Mouse (Mus musculus) ovary, adult 18-20 months (tissue): ENCODE measurements at regions not wholly inside any gene's neighbourhood (a gene's known extent, or its start where the extent isn't known, plus 50 kb on each side); places are given as distances from the start of the nearest gene placed in this dataset.

Experiments
- DNase-seq: peaks from one replicate; pipeline ENCODE4 v3.0.0; 2022; ENCODE audit warnings: low spot score, mixed read lengths

DNA sequence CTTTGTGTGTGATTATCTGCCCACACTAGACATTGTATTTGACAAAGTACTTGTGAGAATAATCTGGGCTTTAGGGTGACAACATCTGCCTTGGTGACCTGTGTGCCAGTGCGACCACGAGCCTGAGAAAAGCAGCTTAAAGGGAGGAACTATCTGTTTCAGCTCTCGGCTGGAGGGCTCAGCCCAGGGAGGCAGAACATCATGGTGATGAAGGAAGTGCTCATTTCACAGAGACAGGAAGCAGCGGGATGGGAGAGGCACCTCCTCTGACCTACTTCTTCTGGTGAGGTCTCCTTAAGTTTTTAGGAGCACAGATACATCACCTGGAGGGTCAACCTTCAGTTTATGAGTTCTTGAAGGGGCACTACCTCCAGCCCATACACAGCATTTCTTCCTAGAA lies 89.8 kb downstream of the Kif26a start:
- DNase-seq = no peak

DNA sequence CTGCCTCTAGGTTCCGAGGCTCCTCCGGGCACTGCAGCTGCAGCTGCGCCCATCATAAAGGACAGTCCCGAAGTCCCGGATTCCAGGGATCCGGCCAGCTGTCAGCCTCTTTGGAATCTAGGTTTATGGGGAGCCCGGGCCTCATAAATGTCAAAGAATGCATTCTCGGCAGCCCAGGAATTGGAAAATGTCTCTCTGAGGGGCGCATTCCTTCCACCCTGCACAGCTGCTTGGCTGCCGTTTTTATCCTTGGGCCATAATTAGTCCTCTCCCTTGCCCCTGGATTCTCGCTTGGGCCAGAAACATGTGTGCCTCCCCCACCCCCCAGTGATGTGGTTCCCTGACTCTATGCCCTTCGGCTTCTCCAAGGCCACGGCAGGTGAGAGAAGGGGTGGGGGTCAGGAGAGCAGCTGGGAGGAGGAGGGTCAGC lies 91.1 kb downstream of the Kif26a start:
- DNase-seq = no peak

DNA sequence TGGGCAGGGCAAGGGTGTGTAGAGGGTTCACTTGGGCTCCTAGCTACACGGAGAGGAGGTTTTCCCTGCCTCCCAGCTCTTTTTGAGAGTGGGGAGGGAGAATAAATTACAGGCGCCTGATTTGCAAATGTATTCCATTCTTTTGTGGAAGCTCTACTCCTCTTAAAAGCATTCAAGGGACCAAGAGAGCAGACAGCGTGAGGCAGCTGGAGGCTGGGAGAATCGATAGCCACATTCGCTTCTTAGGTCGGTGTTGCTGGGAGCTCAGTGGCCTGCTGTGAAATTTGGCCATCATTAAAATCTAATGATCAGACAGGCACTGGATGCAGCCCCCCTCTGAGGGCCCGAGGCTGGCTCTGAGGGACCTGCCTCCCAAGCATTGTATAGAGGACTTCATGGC lies 92.8 kb downstream of the Kif26a start:
- DNase-seq = no peak

DNA sequence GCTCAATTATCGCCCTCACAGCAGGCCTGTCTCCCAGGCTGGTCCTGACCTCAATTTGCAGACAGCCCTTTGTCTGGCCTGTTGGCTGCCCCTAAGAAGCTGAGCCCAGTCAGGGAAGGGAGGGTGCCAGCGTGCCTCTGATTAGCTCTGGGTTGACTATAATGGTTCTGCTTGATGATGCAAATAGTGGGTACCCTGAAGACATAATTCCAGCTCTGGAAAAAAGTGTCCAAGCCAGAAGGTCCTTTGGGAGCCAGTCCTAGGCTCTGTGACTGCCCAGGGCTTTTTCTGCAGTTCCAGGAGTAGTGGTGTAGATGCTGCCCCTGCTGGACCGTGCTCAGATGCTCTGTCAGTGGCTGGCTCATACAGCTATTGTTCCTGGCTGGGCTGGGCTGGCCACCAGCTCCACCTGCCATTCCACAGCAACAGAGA lies 95.7 kb downstream of the Kif26a start:
- DNase-seq = no peak

DNA sequence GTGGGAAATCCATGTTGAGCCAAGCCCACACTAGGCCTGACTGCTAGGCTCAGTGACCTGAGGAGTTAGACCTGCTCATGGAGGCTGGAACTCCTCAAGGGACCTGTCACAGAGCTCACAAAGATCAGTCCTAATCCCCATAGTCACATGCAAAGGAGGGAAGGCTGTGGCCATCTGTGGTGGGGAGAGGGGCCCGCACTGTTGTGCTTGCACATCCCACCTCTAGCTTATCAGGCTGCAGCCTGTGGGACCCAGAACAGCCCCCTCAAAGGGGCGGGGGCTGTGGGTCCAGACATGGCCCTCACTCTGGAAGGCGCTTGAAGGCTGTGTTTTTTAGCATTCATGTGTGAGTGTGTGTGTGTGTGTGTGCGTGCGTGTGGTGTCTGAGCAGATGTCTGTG lies 97.2 kb downstream of the Kif26a start:
- DNase-seq = no peak

DNA sequence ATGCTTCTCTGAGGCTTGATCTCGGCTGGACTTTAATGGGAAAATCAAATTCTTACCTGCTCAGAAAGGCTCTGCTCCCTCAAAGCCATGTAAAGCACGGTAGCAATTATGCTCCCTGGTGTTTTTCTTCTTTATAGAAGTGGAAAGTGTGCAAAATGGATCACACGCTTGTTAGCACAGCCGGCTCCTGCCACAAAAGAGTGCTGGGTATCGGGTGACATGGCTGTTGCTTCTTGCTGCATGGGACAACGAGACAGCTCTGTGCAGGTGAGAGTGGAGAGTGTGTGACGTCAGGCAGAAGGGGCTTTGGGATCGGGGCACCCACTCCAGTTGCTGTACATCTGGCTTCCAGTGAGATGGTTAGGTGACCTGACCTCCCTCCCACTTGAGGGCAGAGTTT lies 104.9 kb downstream of the Kif26a start:
- DNase-seq = no peak

DNA sequence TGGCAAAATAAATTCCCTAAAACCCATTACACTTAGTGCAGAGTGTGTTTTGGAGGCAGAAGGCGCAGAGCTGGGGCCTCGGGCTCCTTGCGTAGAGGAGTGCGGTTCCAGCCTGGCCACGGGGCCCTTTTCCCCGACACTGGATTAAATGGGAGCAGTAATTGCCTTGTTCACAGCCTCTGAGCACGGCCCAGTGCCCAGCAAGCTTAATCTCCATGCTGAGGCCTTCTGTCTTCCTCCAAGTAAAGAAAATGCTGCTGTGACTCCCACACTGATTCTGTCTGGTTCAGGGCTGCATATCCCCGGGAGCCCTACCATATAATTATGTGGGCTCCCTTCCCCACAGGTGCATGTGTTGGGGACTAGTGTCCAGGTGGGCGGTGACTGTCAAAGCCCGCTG lies 107.5 kb downstream of the Kif26a start:
- no peak for DNase-seq

DNA sequence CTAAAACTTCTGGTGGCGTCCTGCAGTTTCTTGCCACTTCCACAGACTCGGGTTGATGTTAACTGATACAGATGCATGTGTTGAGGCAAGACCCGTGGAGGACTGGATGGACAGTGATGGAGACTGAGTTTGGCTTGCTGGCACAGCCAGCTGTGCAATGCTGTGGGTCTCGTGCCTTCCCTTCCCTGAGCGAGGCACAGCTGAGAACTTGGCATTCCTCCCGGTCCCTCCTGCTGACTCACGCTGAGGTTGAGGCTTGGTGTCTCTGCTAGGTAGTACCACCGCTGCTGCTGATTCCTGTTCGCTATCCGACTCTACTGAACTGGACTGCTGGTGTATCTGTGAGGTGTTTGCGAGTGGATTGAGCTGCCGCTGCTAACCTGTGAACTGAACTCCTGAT lies 109.2 kb downstream of the Kif26a start:
- DNase-seq = no peak

DNA sequence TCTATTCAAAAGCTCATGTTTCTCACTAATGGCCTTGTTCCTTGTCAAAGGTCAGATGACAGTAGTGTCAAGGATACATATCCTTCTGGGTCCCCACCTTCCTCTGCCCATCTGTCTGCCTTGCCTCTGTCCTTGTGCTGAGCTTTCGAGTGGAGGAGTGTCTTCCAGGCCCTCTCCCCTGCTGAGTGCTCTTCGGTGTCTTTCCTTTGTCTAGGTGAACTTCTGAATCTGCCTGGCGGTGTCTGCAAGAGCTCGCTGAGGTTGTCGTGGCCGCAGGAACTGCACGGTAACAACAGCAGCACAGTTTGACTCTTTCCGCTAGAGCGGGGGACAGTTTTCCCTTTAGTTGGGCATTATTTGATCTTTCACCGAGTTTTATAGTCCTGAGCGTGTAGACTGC lies 111.7 kb downstream of the Kif26a start:
- no peak for DNase-seq

DNA sequence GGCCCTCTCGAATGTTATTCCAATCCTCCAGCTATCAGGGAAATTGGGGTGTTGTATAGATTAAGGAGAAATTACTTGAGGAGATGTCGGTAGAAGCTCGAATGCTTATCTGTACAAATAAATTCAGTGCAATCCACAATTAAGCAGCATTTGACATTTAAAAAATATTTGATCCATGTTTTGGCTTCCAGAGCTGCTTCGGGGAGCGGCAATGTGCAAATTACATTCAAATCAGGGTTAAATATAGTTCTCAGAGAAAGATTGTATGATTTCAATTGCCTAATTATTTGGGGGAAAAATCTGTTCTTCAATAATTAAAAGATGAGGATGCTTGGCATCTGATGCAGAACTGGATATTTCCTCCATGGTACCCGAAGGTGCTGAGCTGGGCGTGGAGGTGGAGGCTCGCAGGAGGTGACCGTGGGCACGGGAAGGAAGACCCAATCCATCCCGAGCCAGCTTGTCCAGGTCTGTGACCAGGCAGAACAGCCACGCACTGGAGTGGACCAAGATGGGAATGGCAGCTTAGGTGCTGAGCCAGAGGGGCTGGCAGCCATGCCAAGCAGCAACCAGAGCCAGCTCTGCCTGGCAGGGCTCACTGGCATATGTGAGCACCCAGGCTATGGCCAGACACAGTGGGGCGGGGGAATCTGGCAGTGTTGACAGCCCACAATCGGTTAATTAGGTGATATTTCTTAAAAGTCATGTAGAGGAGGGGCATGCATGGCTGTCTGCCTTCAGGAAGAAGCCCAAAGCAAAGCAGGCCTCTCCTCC lies 117.5 kb downstream of the Kif26a start:
- no peak for DNase-seq

DNA sequence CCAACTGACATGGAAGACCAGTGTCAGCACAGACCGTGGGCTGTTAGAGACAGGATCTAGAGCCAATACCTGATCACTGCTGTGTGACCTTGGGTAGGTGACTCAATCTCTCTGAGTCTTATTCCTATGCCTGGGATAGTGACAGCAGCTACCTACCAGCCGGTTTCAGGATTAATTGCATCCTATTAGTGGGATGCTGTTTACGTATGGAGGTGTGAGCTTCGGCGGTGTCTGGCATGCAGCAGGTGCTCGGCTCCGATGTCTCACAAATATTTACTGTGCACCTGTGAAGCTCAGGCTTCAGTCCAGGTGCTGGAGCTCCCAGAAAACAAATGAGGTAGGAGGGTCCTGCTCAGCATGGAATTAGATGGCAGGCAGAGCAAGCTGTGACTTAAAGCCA lies 118.2 kb downstream of the Kif26a start:
- no peak for DNase-seq

DNA sequence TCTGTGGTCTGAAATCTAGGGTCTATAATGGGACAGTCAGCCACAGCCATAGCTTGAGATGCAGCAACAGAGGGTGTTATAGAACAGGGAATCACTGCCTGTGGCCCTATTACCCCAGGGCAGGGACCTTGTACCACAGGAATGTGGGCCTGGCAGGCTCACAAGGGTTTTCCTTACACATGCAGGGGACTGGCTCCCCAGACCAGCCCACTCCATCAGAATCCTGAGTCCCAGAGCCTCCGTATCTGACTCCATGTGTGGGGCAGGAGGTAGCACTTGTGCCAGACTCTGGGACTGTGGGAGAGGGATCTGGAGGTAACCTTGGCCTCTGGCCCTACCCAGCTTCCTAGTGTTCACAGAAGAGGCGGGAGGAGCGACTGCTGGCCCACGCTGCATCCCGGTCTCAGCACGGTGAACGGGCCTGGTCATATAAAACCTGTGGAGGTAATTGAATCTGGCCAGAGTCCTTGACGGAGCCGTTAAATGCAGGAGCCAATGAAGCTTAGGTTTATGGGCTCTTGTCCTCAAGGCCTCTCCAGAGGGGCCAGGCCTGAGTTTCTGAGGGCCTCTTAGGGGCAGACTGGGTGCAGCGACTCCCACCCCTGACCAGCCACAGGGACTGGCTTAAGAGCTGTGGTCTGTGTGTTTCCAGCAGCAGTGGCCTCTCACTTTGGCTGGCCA lies 119.4 kb downstream of the Kif26a start:
- DNase-seq = no peak

DNA sequence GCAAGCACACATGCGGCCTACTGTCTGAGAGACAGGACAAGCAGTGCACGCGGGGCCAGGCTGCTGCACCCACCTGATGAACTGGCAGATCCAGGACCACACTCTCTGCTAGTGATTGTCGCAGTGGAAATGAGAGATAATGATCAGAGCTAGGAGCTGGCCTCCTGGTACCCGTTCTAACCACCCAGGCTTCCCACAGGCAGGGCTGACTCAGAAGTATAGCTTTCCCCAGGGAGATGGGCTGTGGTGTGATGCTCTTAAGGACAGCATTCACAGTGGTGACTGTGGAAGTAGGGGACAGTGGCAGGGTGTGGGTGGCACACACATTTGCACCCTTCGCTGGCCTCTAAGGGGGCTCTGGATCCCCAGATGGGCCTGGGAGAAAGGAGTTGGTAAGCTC lies 128.0 kb downstream of the Kif26a start:
- DNase-seq = no peak

DNA sequence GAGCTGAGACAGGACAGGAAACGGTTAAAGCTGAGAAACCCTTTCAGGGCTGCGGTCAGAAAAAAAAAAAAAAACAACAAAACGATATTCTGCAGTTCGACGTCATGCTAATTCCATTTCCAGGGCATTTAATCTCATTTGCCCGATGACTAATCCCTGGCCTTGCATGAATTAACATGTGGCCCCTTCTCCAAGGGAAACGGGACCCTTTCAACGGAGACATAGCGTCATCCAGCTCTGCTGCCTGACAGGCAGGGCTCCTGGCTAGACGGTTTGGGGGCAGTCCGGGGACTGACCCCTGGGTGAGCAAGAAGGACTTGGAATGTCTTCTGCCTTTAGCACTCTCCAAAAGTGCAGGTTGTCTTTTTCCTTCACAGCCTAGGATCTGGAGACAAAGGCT lies 128.7 kb downstream of the Kif26a start:
- DNase-seq = no peak

DNA sequence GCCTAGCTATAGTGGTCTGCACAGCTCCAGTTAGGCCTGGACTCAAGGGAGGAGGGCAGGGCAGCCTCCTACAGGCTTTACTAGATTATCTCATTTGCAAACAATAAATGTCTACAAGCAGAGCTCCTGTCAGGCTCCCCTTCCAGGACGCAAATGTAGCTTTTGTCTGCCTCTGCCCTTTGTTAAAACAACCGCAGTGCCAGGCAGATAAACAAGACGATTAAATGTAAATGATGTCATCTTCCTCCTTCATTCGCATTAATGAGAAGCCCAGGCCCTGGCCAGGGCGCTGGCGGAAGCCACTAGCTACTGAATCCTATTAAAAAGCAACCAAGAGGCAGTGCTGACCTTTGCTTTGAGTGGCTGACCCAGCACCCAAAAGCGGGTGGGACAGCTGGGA lies 130.6 kb downstream of the Kif26a start:
- DNase-seq = no peak

DNA sequence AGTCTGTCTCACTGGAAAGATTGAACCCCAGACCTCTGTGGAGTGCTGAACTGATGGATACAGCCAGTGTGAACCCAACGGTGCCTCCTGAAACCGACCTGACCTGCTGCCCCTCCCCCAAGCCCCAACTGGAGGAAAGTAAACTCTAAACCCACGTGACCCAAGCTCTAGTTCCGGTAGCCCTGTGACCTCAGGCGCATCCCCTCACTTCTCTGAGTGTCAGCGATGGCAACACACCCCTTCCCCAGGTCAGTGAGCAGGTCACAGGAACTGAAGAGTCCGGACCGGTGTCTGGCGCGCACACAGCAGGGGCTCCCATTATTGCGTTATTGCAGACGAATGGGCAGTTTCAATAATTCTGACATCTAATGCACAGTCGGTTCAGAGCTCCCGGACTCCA lies 131.5 kb downstream of the Kif26a start:
- no peak for DNase-seq

DNA sequence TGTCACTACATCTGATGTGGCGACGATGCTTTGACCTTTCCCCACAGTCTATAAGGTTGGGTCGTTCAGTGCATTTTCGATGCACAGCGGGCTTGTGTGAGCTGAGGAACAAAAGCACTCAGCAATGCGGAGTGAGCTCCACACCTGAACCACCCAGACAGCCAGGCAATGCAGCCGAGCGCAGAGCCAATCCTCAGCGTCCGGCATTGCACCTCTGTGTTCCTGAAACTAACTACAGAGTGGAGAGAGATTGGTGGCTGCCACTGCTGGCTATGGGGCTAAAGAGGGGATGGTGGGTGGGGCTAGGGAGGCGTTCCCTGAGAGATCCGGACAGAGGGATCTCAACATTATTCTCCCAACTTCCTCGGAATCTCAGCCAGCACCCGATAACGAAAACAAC lies 139.1 kb downstream of the Kif26a start:
- DNase-seq = no peak

DNA sequence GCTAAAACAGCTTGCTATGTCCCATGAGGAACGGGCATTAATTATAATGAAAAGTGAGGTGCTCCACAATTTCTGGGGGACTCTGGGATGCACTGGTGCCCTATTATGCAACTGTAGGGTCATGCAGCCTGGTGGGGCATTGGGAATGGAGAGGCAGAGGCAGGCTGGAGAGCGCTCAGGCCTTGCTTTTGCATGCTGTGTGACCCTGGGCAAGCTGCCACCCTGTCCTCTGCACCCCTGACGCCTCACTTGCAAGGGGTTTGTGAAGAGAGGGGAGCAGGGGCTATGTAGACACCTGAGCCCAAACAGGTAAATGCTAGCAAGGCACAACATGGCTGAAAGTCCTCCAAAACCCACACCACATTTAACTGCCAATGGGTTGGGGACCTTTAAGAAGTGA lies 142.8 kb downstream of the Kif26a start:
- no peak for DNase-seq

DNA sequence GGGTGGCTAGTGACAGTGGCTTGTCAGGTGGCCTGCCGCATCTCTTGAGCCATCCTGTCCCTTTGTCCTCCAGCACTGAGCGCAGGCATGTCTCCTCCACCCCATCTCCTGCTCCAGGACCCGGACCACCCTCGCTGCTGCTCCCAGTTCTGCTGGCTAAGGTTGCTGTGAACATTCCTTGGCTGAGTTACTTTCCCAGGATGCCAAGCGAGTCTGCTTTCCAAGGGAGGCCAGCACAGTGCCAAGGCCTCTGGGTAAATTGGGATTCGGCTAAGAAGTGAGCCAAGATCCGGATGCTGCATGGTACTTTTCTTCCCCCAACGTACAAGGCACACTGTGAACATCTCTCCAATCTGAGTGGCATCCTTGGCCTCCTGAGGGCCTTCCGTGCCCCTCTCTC lies 144.3 kb downstream of the Kif26a start:
- no peak for DNase-seq

DNA sequence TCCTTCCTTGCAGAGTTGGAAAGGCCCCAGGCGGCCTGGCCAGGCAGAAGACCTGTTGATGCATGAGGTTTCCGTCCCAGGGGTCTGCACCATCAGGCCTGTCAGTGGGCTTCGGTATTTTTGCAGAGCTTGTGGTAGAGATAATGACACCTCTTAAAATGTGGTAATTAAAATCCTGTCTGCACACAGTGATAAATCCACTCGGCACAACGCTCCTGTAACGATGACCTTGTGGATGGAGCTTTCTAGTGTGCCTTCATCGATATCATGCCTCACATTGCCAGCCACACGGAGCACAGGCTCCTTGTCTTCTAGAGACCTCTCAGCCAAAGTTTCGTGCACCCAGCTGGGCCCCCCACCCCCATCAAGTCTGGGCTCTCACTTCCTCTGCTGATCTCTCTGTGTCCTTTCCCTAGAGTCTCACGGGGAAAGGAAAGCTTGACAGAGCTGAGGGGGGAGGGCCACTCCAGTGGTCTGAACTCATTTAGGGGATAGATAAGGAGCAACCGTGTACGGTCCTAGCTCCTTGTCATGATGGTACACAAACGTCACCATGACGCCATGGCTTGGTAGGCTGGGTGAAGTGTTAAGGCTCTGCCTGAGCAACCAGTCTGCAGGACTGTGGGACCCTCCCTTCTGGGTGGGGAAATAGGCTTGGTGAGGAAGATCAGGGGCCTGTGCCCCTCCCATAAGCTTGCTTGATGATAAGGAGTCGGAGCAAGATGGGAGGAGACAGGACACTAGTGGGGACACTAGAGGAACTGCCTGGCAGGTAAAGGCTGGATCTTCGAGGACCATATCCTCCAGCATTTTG lies 145.9 kb downstream of the Kif26a start:
- DNase-seq = no peak

DNA sequence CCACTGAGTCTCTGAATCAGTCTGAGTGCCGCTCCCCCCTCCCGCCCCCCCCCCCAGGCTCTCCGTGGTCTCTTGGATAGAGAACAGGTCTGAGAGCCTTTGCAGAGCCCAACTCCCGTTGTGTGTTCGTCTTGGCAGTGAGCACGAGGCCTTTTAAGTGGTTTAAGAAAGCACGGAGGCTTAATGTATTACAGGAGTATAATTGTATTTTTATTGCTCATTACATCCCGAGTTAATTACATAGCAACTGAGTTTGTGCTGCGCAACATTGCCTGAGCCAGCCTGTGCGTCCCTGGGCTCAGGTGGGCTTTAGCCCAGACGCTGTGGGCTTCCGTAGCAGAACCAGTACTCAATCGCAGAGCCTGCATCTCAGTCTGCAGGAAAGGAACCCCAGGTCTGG lies 147.1 kb downstream of the Kif26a start:
- no peak for DNase-seq

DNA sequence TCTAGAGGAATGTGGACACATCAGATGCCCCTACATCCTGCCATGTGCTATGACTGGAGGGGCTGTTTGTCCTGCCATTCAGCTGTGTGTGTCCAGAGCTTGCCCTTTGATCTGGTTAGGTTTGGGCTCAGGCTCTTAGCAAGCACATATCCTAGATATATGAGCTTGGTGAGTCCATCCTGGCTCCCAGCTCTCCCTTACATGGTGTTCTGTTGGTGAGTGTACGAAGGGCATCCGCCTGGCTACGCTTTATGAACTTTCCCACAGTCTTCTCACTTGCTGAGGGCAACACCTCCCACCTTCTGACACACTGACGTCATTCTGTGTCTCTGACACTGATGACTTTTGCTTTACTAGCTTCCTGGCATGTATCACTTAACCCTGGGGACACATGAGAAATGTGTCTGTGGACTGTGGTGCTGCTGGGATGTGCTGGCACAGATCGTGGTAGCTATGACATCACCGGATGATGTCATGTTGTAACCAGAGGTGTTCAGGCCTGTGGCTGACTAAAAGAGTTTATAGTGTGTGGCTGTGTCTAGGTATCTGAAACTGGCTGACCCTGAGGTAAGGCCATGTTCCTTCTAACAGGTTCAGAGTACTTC lies 149.4 kb downstream of the Kif26a start:
- DNase-seq = no peak

DNA sequence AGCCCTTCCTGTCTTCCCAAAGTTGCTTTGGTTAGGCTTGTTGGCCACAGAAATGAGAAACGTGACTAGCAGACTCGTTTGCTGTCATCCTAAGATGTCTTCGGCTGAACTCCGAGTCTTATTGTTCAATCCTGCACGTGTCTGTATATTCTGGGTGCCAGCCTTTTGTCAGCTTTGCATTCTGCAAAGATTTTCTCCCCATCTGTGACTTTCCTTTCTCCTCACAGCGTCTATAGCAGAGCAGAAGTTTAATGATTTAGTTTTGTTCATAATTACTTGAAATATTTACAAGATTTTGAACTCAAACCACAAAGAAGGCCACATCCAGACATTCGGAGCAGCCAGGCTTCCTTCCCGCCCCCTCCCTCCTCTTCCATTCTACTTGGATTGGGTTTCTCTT lies 152.5 kb downstream of the Kif26a start:
- DNase-seq = no peak
